Mouse (Mus musculus): Measurements from ENCODE around the gene Nus1. TPM values are rescaled to one million over a fixed set of nuclear protein-coding genes. Genes with fewer than 3 reads are reported as not detected.

Nus1 gene
- polyA plus RNA-seq, 1 experiment from 2014 or later: 17.0 TPM

DNA sequence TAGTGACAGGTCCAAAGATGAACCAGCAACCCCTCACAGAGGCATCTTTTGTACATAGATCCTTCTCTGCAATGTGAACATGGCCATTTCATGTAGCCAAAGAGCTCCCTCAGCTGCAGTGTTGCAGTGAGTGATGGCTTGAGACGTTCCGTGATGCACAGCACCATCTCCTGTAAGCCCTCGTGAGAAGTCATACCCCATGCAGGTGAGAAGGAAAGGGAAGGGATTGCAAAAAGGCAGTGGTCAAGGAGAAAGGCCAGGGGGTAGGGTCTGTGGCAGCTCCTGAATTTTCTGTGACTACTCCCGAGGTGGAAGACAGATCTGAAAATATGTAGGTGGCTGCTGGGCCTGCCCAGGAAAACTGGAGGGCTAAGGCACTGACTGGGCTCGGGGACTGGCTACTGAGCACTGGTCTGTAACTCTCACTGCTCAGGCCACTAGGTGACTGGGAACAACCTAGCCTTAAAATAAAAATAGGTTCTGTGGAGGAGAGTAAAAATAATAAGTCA is 28.4 kb upstream of the Nus1 start, which contains the start of gene Nepn:
Gene Nepn, plus strand, starts transcription at position 51 of the 509 bp plus-strand sequence.
- H3K36me3 ChIP-seq: no peaks in the 10 kb centered on the region
- no peak within 1 kb of the TSS for H3K27ac ChIP-seq
- 77% methylated on average over 5 of the region's 5 CpGs for WGBS
- H3K4me3 ChIP-seq: no peak within 1 kb of the TSS
- ATAC-seq (ENCODE audit: low FRiP score, low read depth): no peak
- no peaks in the 10 kb centered on the region for H3K27me3 ChIP-seq (replicated peaks)
- no peak within 1 kb of the TSS for H3K4me2 ChIP-seq (replicated peaks)
- no peaks in the 10 kb centered on the region for H3K4me1 ChIP-seq
- no peaks in the 10 kb centered on the region for H3K9me3 ChIP-seq
- H3K9ac ChIP-seq: no peak within 1 kb of the TSS

DNA sequence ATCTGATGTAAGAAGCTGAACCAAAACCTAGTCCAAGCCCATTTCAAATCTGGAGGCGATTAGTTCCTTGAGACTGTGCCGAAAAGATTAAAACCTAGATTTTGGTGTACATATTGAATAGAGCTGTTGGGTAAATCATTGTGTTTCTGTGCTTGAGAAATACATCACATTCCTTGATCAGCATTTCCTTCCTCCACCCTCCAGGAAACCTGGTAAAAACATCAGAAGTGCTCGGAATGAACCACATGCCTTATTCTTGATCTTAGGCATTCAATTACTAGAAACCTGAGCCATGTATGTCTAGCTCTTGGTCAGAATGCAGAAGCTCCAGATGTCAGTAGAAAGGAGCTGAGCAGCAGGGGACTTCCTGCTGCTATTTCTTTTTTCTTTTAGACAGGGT is 27.9 kb upstream of the Nus1 start:
- ATAC-seq (ENCODE audit: low FRiP score, low read depth): no peak
- WGBS: 83% methylated on average over 3 of the region's 3 CpGs
- no peak overlapping the region for H3K9ac ChIP-seq
- H3K36me3 ChIP-seq: no peaks in the 10 kb centered on the region
- no peak overlapping the region for H3K27ac ChIP-seq
- no peak overlapping the region for H3K4me3 ChIP-seq
- no peaks in the 10 kb centered on the region for H3K4me1 ChIP-seq
- no peaks in the 10 kb centered on the region for H3K9me3 ChIP-seq
- no peak overlapping the region for H3K4me2 ChIP-seq (replicated peaks)
- H3K27me3 ChIP-seq (replicated peaks): no peaks in the 10 kb centered on the region

DNA sequence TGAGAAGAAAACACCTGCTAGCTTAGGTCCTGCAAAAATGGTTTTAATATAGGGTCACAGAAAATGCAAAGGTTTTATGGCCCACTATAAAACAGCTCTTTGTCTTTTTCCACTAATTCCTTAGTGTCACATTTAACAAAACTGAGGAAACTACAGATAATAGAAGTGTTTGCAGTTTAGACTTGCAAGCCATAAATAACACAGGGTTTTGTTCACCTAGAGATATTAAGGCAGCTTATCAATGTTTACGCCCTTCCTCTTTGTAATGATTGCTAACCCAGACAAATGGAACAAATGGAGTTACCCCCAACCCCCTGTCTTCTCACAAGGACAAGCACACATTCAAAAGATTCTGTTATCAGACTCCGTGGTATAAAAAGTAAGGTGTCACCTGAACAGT is 26.1 kb upstream of the Nus1 start:
- H3K4me2 ChIP-seq (replicated peaks): no peak overlapping the region
- H3K27me3 ChIP-seq (replicated peaks): no peaks in the 10 kb centered on the region
- no peaks in the 10 kb centered on the region for H3K4me1 ChIP-seq
- ATAC-seq (ENCODE audit: low FRiP score, low read depth): no peak
- 71% methylated on average over 2 of the region's 2 CpGs for WGBS
- H3K9me3 ChIP-seq: no peaks in the 10 kb centered on the region
- no peak overlapping the region for H3K27ac ChIP-seq
- no peak overlapping the region for H3K4me3 ChIP-seq
- H3K36me3 ChIP-seq: no peaks in the 10 kb centered on the region
- no peak overlapping the region for H3K9ac ChIP-seq

DNA sequence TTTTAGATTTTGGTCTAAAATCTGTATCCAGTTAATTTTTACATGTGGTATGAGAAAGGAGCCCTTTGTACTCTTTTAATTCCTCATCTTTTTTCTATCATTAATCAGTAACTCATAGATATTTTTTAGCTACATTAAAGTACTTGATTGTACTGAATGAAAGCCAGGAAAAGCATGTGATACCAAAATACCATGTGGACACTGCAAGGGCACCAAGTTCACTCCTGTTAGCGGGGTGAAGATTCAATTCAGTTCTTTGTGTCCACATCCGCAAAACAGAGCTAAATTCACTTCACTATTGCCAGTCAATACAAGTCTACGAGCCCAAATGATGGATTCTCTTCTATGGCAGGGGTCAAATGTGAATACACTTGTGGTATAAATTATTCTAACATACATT is 20.7 kb upstream of the Nus1 start:
- no peaks in the 10 kb centered on the region for H3K36me3 ChIP-seq
- H3K4me1 ChIP-seq: no peaks in the 10 kb centered on the region

DNA sequence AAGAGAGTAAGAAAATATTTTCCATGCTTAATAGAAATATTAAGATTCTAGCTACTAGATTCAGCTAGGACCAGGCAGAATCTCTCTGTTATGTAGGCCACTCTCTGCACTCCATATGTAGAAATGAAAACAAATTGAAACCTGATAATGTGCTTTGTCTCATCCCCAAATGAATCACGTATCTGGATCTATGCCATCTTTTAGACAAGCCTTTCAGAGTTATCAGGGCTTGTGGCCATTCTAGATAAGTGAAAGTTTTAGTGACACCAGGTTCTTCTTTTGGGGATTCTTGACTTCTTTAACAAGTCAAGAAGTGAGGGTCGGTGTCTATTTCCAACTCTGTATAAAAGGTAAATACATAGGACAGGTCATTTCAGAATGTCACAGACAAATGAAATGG is 18.6 kb upstream of the Nus1 start:
- H3K9ac ChIP-seq: no peak overlapping the region
- H3K27ac ChIP-seq: no peak overlapping the region
- no peaks in the 10 kb centered on the region for H3K36me3 ChIP-seq
- no peaks in the 10 kb centered on the region for H3K27me3 ChIP-seq (replicated peaks)
- no peak overlapping the region for H3K4me3 ChIP-seq
- ATAC-seq (ENCODE audit: low FRiP score, low read depth): no peak
- H3K9me3 ChIP-seq: no peaks in the 10 kb centered on the region
- 79% methylated on average over 2 of the region's 2 CpGs for WGBS
- no peaks in the 10 kb centered on the region for H3K4me1 ChIP-seq
- no peak overlapping the region for H3K4me2 ChIP-seq (replicated peaks)

More for the DNA sequence above, 20.7 kb upstream of the Nus1 start:
- Histone ChIP-seq H3K4me2 (replicated peaks) (no peak overlapping the region), H3K9ac (no peak overlapping the region), H3K4me3 (no peak overlapping the region), H3K27ac (no peak overlapping the region), H3K27me3 (replicated peaks) (no peaks in the 10 kb centered on the region), H3K9me3 (no peaks in the 10 kb centered on the region)
- ATAC-seq (ENCODE audit: low FRiP score, low read depth): no peak
- WGBS: 89% methylated on average over 3 of the region's 3 CpGs

DNA sequence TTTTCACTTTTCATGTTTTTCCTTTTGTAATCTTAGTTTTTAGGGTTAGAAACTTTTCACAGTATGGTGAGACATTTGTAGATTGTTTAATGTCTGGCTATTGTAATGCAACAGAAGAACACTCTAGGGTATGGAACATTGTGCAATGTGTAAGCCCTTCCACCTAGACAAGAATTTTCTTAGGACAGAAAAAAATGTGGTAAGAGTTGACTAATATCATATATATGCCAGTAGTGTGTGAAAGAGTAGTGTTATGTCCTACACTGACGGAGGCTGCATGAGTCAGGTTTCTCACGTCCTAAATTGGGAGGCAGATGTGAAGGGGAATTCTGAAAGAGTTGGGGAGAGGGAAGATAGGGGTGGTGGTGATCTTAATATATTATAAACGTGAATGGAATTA is 17.6 kb upstream of the Nus1 start:
- Histone ChIP-seq H3K4me3 (no peak overlapping the region), H3K27ac (no peak overlapping the region), H3K9ac (no peak overlapping the region), H3K4me1 (no peaks in the 10 kb centered on the region), H3K4me2 (replicated peaks) (no peak overlapping the region), H3K36me3 (no peaks in the 10 kb centered on the region), H3K9me3 (no peaks in the 10 kb centered on the region), H3K27me3 (replicated peaks) (no peaks in the 10 kb centered on the region)
- 67% methylated on average over 3 of the region's 3 CpGs for WGBS
- no peak for ATAC-seq (ENCODE audit: low FRiP score, low read depth)

DNA sequence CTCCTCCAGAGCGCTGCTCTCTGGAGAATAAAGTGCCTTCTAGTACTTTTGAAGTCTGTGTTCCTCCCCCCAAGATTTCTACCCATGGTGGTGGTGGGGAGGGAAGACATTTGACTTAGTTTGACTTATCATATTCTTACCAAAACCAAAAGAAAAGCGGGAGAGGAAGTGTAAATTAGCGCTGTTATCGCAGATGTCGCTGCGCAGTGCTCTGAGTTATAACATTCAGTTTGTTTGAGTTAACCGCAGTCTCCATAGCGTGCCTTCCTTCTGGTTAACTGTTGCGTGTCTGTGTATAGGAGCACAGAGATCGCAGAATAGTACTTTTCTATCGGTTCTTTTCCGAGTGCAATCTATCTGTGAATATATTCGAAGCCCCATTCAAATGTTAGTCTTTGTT is 12.2 kb upstream of the Nus1 start:
- Histone ChIP-seq H3K27ac (no peak overlapping the region), H3K4me1 (no peaks in the 10 kb centered on the region), H3K9me3 (no peaks in the 10 kb centered on the region), H3K36me3 (no peaks in the 10 kb centered on the region), H3K4me2 (replicated peaks) (no peak overlapping the region), H3K9ac (no peak overlapping the region), H3K27me3 (replicated peaks) (no peaks in the 10 kb centered on the region), H3K4me3 (no peak overlapping the region)
- WGBS: 89% methylated on average over 13 of the region's 13 CpGs
- ATAC-seq (ENCODE audit: low FRiP score, low read depth): no peak

DNA sequence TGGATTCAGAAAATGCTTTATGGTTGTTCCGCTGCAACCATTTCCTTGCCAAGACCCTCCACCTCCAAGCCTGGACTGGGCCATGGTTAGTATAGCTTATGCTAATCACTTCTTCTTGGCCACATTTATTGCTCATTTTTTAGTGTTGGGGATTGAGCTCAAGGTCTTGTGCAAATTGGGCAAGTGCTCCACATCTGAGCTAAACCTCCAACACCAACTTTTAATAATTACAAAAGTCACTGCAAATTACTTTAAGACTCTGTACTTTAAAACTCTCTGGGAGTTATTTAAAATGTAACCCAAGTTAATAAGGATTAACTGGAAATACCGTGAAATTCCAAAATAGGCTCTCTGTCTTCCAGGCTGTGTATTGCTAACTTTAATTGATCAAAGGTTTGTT is 9.8 kb upstream of the Nus1 start:
- no peak overlapping the region for H3K4me3 ChIP-seq
- H3K4me1 ChIP-seq: no peaks in the 10 kb centered on the region
- H3K27ac ChIP-seq: no peak overlapping the region
- no peak overlapping the region for H3K9ac ChIP-seq
- 95% methylated on average over 2 of the region's 2 CpGs for WGBS
- no peak overlapping the region for H3K4me2 ChIP-seq (replicated peaks)
- H3K36me3 ChIP-seq: no peaks in the 10 kb centered on the region
- ATAC-seq (ENCODE audit: low FRiP score, low read depth): no peak
- H3K27me3 ChIP-seq (replicated peaks): no peaks in the 10 kb centered on the region
- no peaks in the 10 kb centered on the region for H3K9me3 ChIP-seq

DNA sequence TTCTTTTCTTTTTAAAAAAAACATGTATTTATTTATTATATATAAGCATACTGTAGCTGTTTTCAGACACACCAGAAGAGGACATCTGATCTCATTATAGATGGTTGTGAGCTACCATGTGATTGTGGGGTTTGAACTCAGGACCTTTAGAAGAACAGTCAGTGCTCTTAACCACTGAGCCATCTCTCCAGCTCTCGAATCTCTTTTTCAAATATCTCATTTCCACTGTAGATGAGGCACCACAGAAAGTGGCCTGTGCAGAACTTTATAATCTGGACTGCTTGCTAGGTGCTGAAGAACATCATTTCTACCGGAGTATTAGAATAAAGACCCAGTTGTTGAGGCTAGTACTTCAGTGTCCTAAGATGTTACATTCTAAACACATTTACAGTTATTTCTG is 2.3 kb upstream of the Nus1 start:
- ATAC-seq (ENCODE audit: low FRiP score, low read depth): no peak
- H3K4me1 ChIP-seq: peaks cover 11% of the 10 kb centered on the region
- 86% methylated on average over 2 of the region's 2 CpGs for WGBS

DNA sequence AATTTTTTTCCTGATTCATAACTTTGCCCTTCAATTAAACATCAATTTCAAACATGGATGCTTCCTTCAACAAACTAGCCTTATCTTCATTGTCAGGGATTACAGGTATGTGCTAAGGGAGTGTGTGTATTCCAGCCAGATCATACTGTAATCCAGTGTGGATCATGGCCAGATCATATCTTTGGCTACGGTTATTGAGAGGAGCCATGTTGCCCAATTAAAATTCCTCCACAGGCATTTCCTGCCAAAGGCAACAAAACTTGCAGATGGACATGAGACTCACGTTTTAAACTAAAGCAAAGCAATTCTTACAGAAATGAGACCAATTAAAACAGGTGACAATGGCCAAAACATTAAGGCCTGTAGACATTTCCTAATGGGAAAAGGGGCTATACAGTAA is 889 bp upstream of the Nus1 start:
- H3K9ac ChIP-seq: 0 out of 2 replicates have a peak overlapping the region, but pooled peaks have one; percentile 45
- no peak overlapping the region for H3K4me3 ChIP-seq
- no peak for ATAC-seq (ENCODE audit: low FRiP score, low read depth)
- 80% methylated on average over 2 of the region's 2 CpGs for WGBS
- no peaks in the 10 kb centered on the region for H3K36me3 ChIP-seq
- no peaks in the 10 kb centered on the region for H3K27me3 ChIP-seq (replicated peaks)
- H3K27ac ChIP-seq: no peak overlapping the region
- H3K9me3 ChIP-seq: no peaks in the 10 kb centered on the region
- peak overlapping the region; percentile 57 for H3K4me2 ChIP-seq (replicated peaks)
- peaks cover 11% of the 10 kb centered on the region for H3K4me1 ChIP-seq

More for the DNA sequence above, 2.3 kb upstream of the Nus1 start:
- Histone ChIP-seq H3K9ac (no peak overlapping the region), H3K27ac (no peak overlapping the region), H3K36me3 (no peaks in the 10 kb centered on the region), H3K27me3 (replicated peaks) (no peaks in the 10 kb centered on the region), H3K4me3 (no peak overlapping the region), H3K9me3 (no peaks in the 10 kb centered on the region), H3K4me2 (replicated peaks) (no peak overlapping the region)

DNA sequence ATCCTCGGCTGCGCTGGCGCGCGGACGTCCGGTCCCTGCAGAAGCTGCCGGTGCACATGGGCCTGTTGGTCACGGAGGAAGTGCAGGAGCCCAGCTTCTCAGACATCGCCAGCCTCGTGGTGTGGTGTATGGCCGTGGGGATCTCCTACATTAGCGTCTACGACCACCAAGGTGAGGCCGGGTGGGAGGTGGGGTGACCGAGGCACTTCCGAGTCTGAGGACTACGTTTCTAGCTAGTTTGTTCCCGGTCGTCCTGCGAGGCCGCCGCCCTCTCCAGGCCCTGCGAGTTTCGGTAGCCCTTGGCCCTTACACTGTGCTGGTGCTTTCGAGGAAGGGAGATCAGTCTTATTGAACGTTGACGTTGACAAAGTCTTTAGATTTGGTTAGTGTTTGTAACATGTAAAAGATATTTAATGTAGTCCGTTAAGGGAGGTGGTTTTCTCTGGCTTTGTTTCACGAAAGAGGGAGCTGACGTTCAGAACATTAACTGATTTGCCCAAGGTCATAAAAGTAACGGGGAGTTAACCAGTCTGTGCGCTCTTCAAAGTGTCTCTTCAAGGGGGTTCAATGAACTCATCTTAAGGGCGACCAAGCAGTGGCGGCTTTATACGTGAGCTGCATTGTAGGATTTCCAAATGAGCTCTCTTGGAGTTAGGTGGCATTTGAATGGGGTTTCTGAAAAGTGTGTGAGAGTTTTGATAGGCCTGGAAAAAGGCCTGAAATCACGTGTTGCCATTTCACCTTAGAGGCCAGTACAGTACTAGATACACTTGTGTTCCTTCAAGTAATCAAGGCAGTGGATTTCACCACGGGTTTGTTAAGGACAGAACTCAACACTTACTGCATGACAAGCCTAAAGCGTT is 882 bp downstream of the Nus1 start:
- Histone ChIP-seq H3K36me3 (no peaks in the 10 kb centered on the region), H3K4me2 (replicated peaks) (peak overlapping the region; percentile 60), H3K4me1 (peaks cover 11% of the 10 kb centered on the region), H3K9me3 (no peaks in the 10 kb centered on the region), H3K4me3 (peak overlapping the region; percentile 84), H3K27ac (peak overlapping the region; percentile 72), H3K9ac (peak overlapping the region; percentile 87), H3K27me3 (replicated peaks) (no peaks in the 10 kb centered on the region)
- ATAC-seq (ENCODE audit: low FRiP score, low read depth): peak; percentile 69
- WGBS: 2% methylated on average over 39 of the region's 39 CpGs

DNA sequence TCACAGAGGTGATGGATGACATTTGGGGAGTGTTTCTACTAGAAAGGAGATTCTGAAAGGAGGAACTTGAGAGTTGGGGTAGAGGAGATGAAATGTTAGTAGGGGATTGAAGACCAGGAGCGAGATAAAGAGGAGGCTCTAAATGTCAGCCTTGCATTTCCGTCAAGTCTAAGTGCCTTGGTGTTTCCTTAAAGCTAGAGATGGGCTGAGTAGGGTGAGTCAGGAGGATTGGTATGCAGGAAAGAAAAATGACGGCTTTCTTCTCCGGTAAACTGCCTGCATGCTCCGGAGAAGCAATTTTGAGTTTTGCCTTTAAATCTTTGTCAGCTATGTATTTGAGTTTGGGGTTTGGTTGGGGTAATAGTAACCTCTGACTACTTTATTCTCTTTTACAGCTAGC is 1.6 kb downstream of the Nus1 start:
- no peaks in the 10 kb centered on the region for H3K27me3 ChIP-seq (replicated peaks)
- H3K9ac ChIP-seq: peak overlapping the region; percentile 87
- ATAC-seq (ENCODE audit: low FRiP score, low read depth): no peak
- H3K36me3 ChIP-seq: no peaks in the 10 kb centered on the region
- H3K27ac ChIP-seq: no peak overlapping the region
- peak overlapping the region; percentile 84 for H3K4me3 ChIP-seq
- no peaks in the 10 kb centered on the region for H3K9me3 ChIP-seq
- 46% methylated on average over 5 of the region's 5 CpGs for WGBS
- H3K4me1 ChIP-seq: peaks cover 11% of the 10 kb centered on the region
- H3K4me2 ChIP-seq (replicated peaks): peak overlapping the region; percentile 60

DNA sequence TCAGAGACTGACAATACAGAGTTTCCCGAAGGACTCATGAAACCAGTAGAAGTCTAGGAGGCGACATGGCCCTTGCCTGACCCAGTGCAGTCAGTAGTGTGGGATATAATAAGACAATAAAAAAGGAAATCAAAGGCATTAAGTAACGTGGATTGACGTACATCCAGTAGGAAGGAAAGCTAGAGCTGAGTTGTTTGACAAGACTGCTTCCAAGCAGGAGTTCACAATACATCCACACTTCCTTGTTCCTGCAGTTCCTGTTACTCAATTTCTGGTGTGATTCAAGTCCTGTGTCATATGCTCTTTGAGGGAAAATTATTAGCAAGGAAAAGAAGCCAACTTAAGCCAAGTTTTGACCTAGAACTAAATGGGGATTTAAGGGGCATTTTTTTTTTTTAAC is 2.1 kb downstream of the Nus1 start:
- Histone ChIP-seq H3K9me3 (no peaks in the 10 kb centered on the region), H3K36me3 (no peaks in the 10 kb centered on the region), H3K4me2 (replicated peaks) (peak overlapping the region; percentile 60), H3K9ac (peak overlapping the region; percentile 87; the same call in 1 of the 2 replicates), H3K4me3 (no peak overlapping the region), H3K27ac (no peak overlapping the region), H3K4me1 (peaks cover 11% of the 10 kb centered on the region), H3K27me3 (replicated peaks) (no peaks in the 10 kb centered on the region)
- 50% methylated on average over 4 of the region's 4 CpGs for WGBS
- ATAC-seq (ENCODE audit: low FRiP score, low read depth): no peak
